Mouse (Mus musculus): ENCODE results near the gene Tdp1. TPM values are rescaled to one million over a fixed set of nuclear protein-coding genes. Genes with fewer than 3 reads are reported as not detected.
"Not testable (repeated sequence)": the region's sequence is repeated elsewhere in the genome, so short reads cannot be mapped to it uniquely, and the experiment has no call there.

The Tdp1 gene
- polyA plus RNA-seq, 1 experiment from 2014 or later = 21.2 TPM

GRCm38 (mm10) chr12:99959291-99959690, 75.0 kb downstream of the Tdp1 start:
- no peak for ATAC-seq (replicated peaks; ENCODE audit: insufficient number of reproducible peaks, insufficient read depth, low FRiP score, low read depth)
- Histone ChIP-seq H3K36me3 (no peaks in the 10 kb centered on the region; the same call in 1 of the 2 replicates), H3K27me3 (peaks cover 22% of the 10 kb centered on the region)

GRCm38 (mm10) chr12:99959930-99960329, 75.6 kb downstream of the Tdp1 start:
- Histone ChIP-seq H3K36me3 (no peaks in the 10 kb centered on the region; the same call in 1 of the 2 replicates), H3K4me1 (replicated peaks) (peaks cover 10% of the 10 kb centered on the region), H3K9ac (no peak overlapping the region), H3K9me3 (replicated peaks) (no peaks in the 10 kb centered on the region), H3K27me3 (peaks cover 28% of the 10 kb centered on the region), H3K4me3 (no peak overlapping the region), H3K27ac (no peak overlapping the region), H3K4me2 (no peak overlapping the region)
- 26% methylated on average over 10 of the region's 10 CpGs for WGBS
- no peak for ATAC-seq (replicated peaks; ENCODE audit: insufficient number of reproducible peaks, insufficient read depth, low FRiP score, low read depth)

More at GRCm38 (mm10) chr12:99959291-99959690, 75.0 kb downstream of the Tdp1 start:
- peaks cover 3% of the 10 kb centered on the region for H3K4me1 ChIP-seq (replicated peaks)
- no peaks in the 10 kb centered on the region for H3K9me3 ChIP-seq (replicated peaks)
- H3K4me3 ChIP-seq = no peak overlapping the region
- H3K4me2 ChIP-seq = no peak overlapping the region
- H3K27ac ChIP-seq = no peak overlapping the region
- H3K9ac ChIP-seq = no peak overlapping the region

GRCm38 (mm10) chr12:99960675-99961074, 76.4 kb downstream of the Tdp1 start:
- Histone ChIP-seq H3K36me3 (no peaks in the 10 kb centered on the region; the same call in 1 of the 2 replicates), H3K9ac (no peak overlapping the region), H3K4me2 (no peak overlapping the region), H3K4me1 (replicated peaks) (peaks cover 17% of the 10 kb centered on the region), H3K9me3 (replicated peaks) (no peaks in the 10 kb centered on the region), H3K27ac (no peak overlapping the region), H3K4me3 (no peak overlapping the region), H3K27me3 (peaks cover 36% of the 10 kb centered on the region)
- 69% methylated on average over 7 of the region's 7 CpGs for WGBS
- no peak for ATAC-seq (replicated peaks; ENCODE audit: insufficient number of reproducible peaks, insufficient read depth, low FRiP score, low read depth)

- Histone ChIP-seq H3K4me3 (peak within 1 kb of the TSS; percentile 53), H3K4me1 (replicated peaks) (peaks cover 24% of the 10 kb centered on the region), H3K9ac (peak within 1 kb of the TSS; percentile 32), H3K36me3 (no peaks in the 10 kb centered on the region), H3K9me3 (replicated peaks) (no peaks in the 10 kb centered on the region), H3K27me3 (peaks cover 74% of the 10 kb centered on the region), H3K4me2 (peak within 1 kb of the TSS; percentile 89), H3K27ac (no peak within 1 kb of the TSS)
- peak; percentile 47; the same call in 1 of the 2 replicates for ATAC-seq (replicated peaks; ENCODE audit: insufficient number of reproducible peaks, insufficient read depth, low FRiP score, low read depth)
- 1% methylated on average over 39 of the region's 39 CpGs for WGBS
Measured at GRCm38 (mm10) chr12:99964301-99965202, 80.2 kb downstream of the Tdp1 start, which contains the start of gene Kcnk13. TSS of gene Kcnk13 (plus strand) at chr12:99964499.

- Histone ChIP-seq H3K27me3 (peaks cover 80% of the 10 kb centered on the region), H3K9me3 (replicated peaks) (no peaks in the 10 kb centered on the region), H3K4me3 (peak overlapping the region; percentile 53), H3K36me3 (no peaks in the 10 kb centered on the region), H3K27ac (no peak overlapping the region), H3K4me2 (peak overlapping the region; percentile 89), H3K4me1 (replicated peaks) (peaks cover 24% of the 10 kb centered on the region), H3K9ac (peak overlapping the region; percentile 32)
- ATAC-seq (replicated peaks; ENCODE audit: insufficient number of reproducible peaks, insufficient read depth, low FRiP score, low read depth) = no peak
- under 1% methylated on average over 67 of the region's 77 CpGs for WGBS
Measured at GRCm38 (mm10) chr12:99965203-99966115, 81.1 kb downstream of the Tdp1 start.

- Histone ChIP-seq H3K36me3 (no peaks in the 10 kb centered on the region), H3K27me3 (peaks cover 74% of the 10 kb centered on the region), H3K9me3 (replicated peaks) (no peaks in the 10 kb centered on the region), H3K9ac (peak overlapping the region; percentile 32), H3K4me2 (peak overlapping the region; percentile 89), H3K27ac (no peak overlapping the region), H3K4me1 (replicated peaks) (peaks cover 24% of the 10 kb centered on the region), H3K4me3 (peak overlapping the region; percentile 53)
- 5% methylated on average over 25 of the region's 25 CpGs for WGBS
- ATAC-seq (replicated peaks; ENCODE audit: insufficient number of reproducible peaks, insufficient read depth, low FRiP score, low read depth) = no peak
Measured at GRCm38 (mm10) chr12:99966116-99966770, 81.9 kb downstream of the Tdp1 start.

- H3K4me1 ChIP-seq (replicated peaks) = peaks cover 24% of the 10 kb centered on the region
- no peaks in the 10 kb centered on the region for H3K9me3 ChIP-seq (replicated peaks)
- no peak overlapping the region for H3K9ac ChIP-seq
- 0 out of 2 replicates have a peak overlapping the region, but pooled peaks have one; percentile 1 for H3K4me3 ChIP-seq
- peak overlapping the region; percentile 89; the same call in 1 of the 2 replicates for H3K4me2 ChIP-seq
- no peaks in the 10 kb centered on the region for H3K36me3 ChIP-seq
- H3K27ac ChIP-seq = no peak overlapping the region
- no peak for ATAC-seq (replicated peaks; ENCODE audit: insufficient number of reproducible peaks, insufficient read depth, low FRiP score, low read depth)
- 8% methylated on average over 12 of the region's 12 CpGs for WGBS
- H3K27me3 ChIP-seq = peaks cover 74% of the 10 kb centered on the region
Measured at GRCm38 (mm10) chr12:99966881-99967363, 82.6 kb downstream of the Tdp1 start.

- Histone ChIP-seq H3K4me2 (no peak overlapping the region), H3K27me3 (peaks cover 53% of the 10 kb centered on the region), H3K9me3 (replicated peaks) (no peaks in the 10 kb centered on the region), H3K4me1 (replicated peaks) (peaks cover 14% of the 10 kb centered on the region), H3K9ac (no peak overlapping the region), H3K36me3 (no peaks in the 10 kb centered on the region), H3K27ac (no peak overlapping the region), H3K4me3 (no peak overlapping the region)
- WGBS = 67% methylated on average over 4 of the region's 4 CpGs
- ATAC-seq (replicated peaks; ENCODE audit: insufficient number of reproducible peaks, insufficient read depth, low FRiP score, low read depth) = no peak
Measured at GRCm38 (mm10) chr12:99969906-99970305, 85.6 kb downstream of the Tdp1 start.

- H3K27ac ChIP-seq; H3K9ac ChIP-seq; H3K9me3 ChIP-seq (replicated peaks); H3K4me3 ChIP-seq; ATAC-seq (replicated peaks; ENCODE audit: insufficient number of reproducible peaks, insufficient read depth, low FRiP score, low read depth); H3K4me2 ChIP-seq; H3K36me3 ChIP-seq; H3K4me1 ChIP-seq (replicated peaks): not testable (repeated sequence)
- peaks cover 38% of the 10 kb centered on the region for H3K27me3 ChIP-seq
- 71% methylated on average over 7 of the region's 7 CpGs for WGBS
Measured at GRCm38 (mm10) chr12:99971205-99971894, 87.0 kb downstream of the Tdp1 start.

GRCm38 (mm10) chr12:99972825-99973224, 88.5 kb downstream of the Tdp1 start:
- no peak overlapping the region for H3K4me2 ChIP-seq
- no peak for ATAC-seq (replicated peaks; ENCODE audit: insufficient number of reproducible peaks, insufficient read depth, low FRiP score, low read depth)
- WGBS = 53% methylated on average over 7 of the region's 7 CpGs
- H3K9ac ChIP-seq = no peak overlapping the region
- no peaks in the 10 kb centered on the region for H3K9me3 ChIP-seq (replicated peaks)
- H3K27me3 ChIP-seq = peaks cover 23% of the 10 kb centered on the region
- H3K4me1 ChIP-seq (replicated peaks) = no peaks in the 10 kb centered on the region
- H3K4me3 ChIP-seq = no peak overlapping the region
- H3K27ac ChIP-seq = no peak overlapping the region
- H3K36me3 ChIP-seq = no peaks in the 10 kb centered on the region
